Mouse (Mus musculus) monocyte, adult 5-6 weeks (primary cell): ENCODE measurements at regions not wholly inside any gene's neighbourhood (a gene's known extent, or its start where the extent isn't known, plus 50 kb on each side); places are given as distances from the start of the nearest gene placed in this dataset.

ENCODE experiments used
- ATAC-seq: fragments of 153-309, 156-312 bp; replicated peaks from 2 replicates; pipeline ENCODE4 v1.8.0; 2017; ENCODE audit warnings: mild to moderate bottlenecking; ENCODE audit not compliant: low TSS enrichment, insufficient number of reproducible peaks, severe bottlenecking, poor library complexity, low FRiP score

GRCm38 (mm10) chr1:76658228-76658627 is 856.7 kb downstream of the Epha4 start:
- ATAC-seq, result no peak

GRCm38 (mm10) chr1:76660146-76660545 is 854.7 kb downstream of the Epha4 start:
- ATAC-seq, result no peak

- no peak for ATAC-seq
These were observed 850.5 kb downstream of the Epha4 start for GRCm38 (mm10) chr1:76664381-76664780.

- no peak for ATAC-seq
These were observed 838.1 kb downstream of the Epha4 start for GRCm38 (mm10) chr1:76676836-76677235.

GRCm38 (mm10) chr1:76705556-76705955 is 809.3 kb downstream of the Epha4 start:
- no peak for ATAC-seq

- no peak for ATAC-seq
These were observed 797.1 kb downstream of the Epha4 start for GRCm38 (mm10) chr1:76717639-76718292.

- no peak for ATAC-seq
These were observed 790.4 kb downstream of the Epha4 start for GRCm38 (mm10) chr1:76724453-76724852.

GRCm38 (mm10) chr1:76737003-76737402 is 777.9 kb downstream of the Epha4 start:
- no peak for ATAC-seq

GRCm38 (mm10) chr1:76737663-76738062 is 777.2 kb downstream of the Epha4 start:
- ATAC-seq, result no peak

GRCm38 (mm10) chr1:76772694-76773093 is 742.2 kb downstream of the Epha4 start:
- ATAC-seq, result no peak

GRCm38 (mm10) chr1:76786871-76787270 is 728.0 kb downstream of the Epha4 start:
- ATAC-seq, result no peak

- no peak for ATAC-seq
These were observed 721.5 kb downstream of the Epha4 start for GRCm38 (mm10) chr1:76793438-76793837.

GRCm38 (mm10) chr1:76819906-76820305 is 695.0 kb downstream of the Epha4 start:
- ATAC-seq, result no peak

- no peak for ATAC-seq
These were observed 693.3 kb downstream of the Epha4 start for GRCm38 (mm10) chr1:76821610-76822009.

GRCm38 (mm10) chr1:76829690-76830089 is 685.2 kb downstream of the Epha4 start:
- no peak for ATAC-seq

GRCm38 (mm10) chr1:76832311-76832710 is 682.6 kb downstream of the Epha4 start:
- no peak for ATAC-seq

GRCm38 (mm10) chr1:76835028-76835683 is 679.7 kb downstream of the Epha4 start:
- ATAC-seq, result no peak

GRCm38 (mm10) chr1:76849346-76849745 is 665.5 kb downstream of the Epha4 start:
- no peak for ATAC-seq

GRCm38 (mm10) chr1:76866304-76866968 is 648.5 kb downstream of the Epha4 start:
- ATAC-seq, result no peak

GRCm38 (mm10) chr1:76873207-76873606 is 641.7 kb downstream of the Epha4 start:
- no peak for ATAC-seq
